In genomic region chr2:48374302-48374701, GRCm38 (mm10) we compare ENCODE assay signal across 20 mouse cellular contexts.
A peak's percentile ranks its signal among the peaks of the same experiment; 100 is the strongest.
DNase-seq lines count a peak whose midpoint lies in the region; ATAC-seq lines count a peak whose summit lies in the region.
"Had no signal": no experiment of that assay in that cellular context is flagged by ENCODE, and none has a peak within 500 bp of the region (broad histone marks: within the 10 kb centered on the region; RNA-seq: fewer than 3 reads in every experiment).

No protein-coding gene starts in this region.

- H3K4me3 ChIP-seq in lung, embryonic 16.5 days (ENCODE audit: low read length): no peak overlapping the region
- H3K4me3 ChIP-seq: embryonic facial prominence, embryonic 12.5 days; forebrain, embryonic 15.5 days; heart, embryonic 13.5 days; hindbrain, embryonic 12.5 days had no signal

- 39% methylated on average over 4 of the region's 4 CpGs for WGBS in lung, embryonic 16.5 days

- H3K4me2 ChIP-seq in lung, embryonic 16.5 days (ENCODE audit: low read depth, low read length): no peak overlapping the region
- H3K4me2 ChIP-seq: embryonic facial prominence, embryonic 12.5 days; forebrain, embryonic 15.5 days; heart, embryonic 13.5 days; hindbrain, embryonic 12.5 days had no signal

- peak; percentile 74 for ATAC-seq in lung, embryonic 16.5 days (ENCODE audit: low read depth)
- ATAC-seq in CD4-positive, CD25-positive, alpha-beta regulatory T cell, adult 4 months: peak; percentile 25
- ATAC-seq in hematopoietic stem cell, adult 5-6 weeks (replicated peaks in 1 of 2; ENCODE audit: insufficient read depth in 1 of 2, low FRiP score in 2 of 2, low TSS enrichment in 1 of 2, low read depth in 1 of 2, poor library complexity in 2 of 2, severe bottlenecking in 2 of 2): peak; percentile 82 to 89
- ATAC-seq: forebrain, embryonic 15.5 days; hindbrain, postnatal 0 days had no signal

- H3K9ac ChIP-seq in lung, embryonic 16.5 days (ENCODE audit: low read length): no peak overlapping the region
- H3K9ac ChIP-seq: embryonic facial prominence, embryonic 12.5 days; forebrain, embryonic 15.5 days; heart, embryonic 13.5 days; hindbrain, embryonic 12.5 days had no signal

- H3K4me1 ChIP-seq in lung, embryonic 16.5 days (replicated peaks; ENCODE audit: control insufficient read depth, insufficient read depth, low read length): peaks cover 15% of the 10 kb centered on the region; the same call in 1 of the 2 replicates
- H3K4me1 ChIP-seq: embryonic facial prominence, embryonic 12.5 days; forebrain, embryonic 15.5 days; heart, embryonic 13.5 days; hindbrain, embryonic 12.5 days had no signal

- H3K9me3 ChIP-seq in lung, embryonic 16.5 days (ENCODE audit: control insufficient read depth, low read length): no peaks in the 10 kb centered on the region
- H3K9me3 ChIP-seq: embryonic facial prominence, embryonic 12.5 days; forebrain, embryonic 15.5 days; heart, embryonic 13.5 days; hindbrain, embryonic 12.5 days had no signal

- peak overlapping the region; percentile 75 for H3K27ac ChIP-seq in lung, embryonic 16.5 days (ENCODE audit: low read length)
- H3K27ac ChIP-seq: embryonic facial prominence, embryonic 12.5 days; forebrain, embryonic 15.5 days; heart, embryonic 13.5 days; hindbrain, embryonic 12.5 days; hindbrain, postnatal 0 days had no signal

- H3K36me3 ChIP-seq in lung, embryonic 16.5 days (ENCODE audit: control insufficient read depth, insufficient read depth, low read length): no peaks in the 10 kb centered on the region
- H3K36me3 ChIP-seq: embryonic facial prominence, embryonic 12.5 days; forebrain, embryonic 15.5 days; heart, embryonic 13.5 days; hindbrain, embryonic 12.5 days had no signal

- DNase-seq in lung, postnatal 4 days: no peak
- no peak for DNase-seq in kidney, postnatal 25 days
- DNase-seq in layer of hippocampus, adult 18-20 months (ENCODE audit: low spot score in 2 of 2): no peak
- DNase-seq: adrenal gland, postnatal 10 days; B cell, adult 2 months; cerebellum, adult 11 months; cerebellum, adult 8-10 months; cerebellum, postnatal 14 days; gastrocnemius, postnatal 36 days; heart, adult 11 months; heart, postnatal 36 days had no signal

- H3K27me3 ChIP-seq in lung, embryonic 16.5 days (ENCODE audit: control insufficient read depth, insufficient read depth, low read depth, low read length): no peaks in the 10 kb centered on the region
- H3K27me3 ChIP-seq: CH12.LX; embryonic facial prominence, embryonic 12.5 days; forebrain, embryonic 15.5 days; heart, embryonic 13.5 days; hindbrain, embryonic 12.5 days had no signal

Comparison
In these comparisons a context has a peak if more than half of its experiments do, and no peak if none do; other contexts are left out.
1. ATAC-seq: peak in every context shown above with its lines; median percentile 86 in hematopoietic stem cell, adult 5-6 weeks; 74 in lung, embryonic 16.5 days; 25 in CD4-positive, CD25-positive, alpha-beta regulatory T cell, adult 4 months.